Mouse (Mus musculus) right cerebral cortex, adult 2 months (tissue): ENCODE results near the gene Espnl.

Experiments used
- DNase-seq, 2 experiments: peaks; one replicate each; pipeline ENCODE4 v3.0.0; 2021 to 2022; ENCODE audit warnings: low spot score in 2 of 2

The Espnl gene

GRCm38 (mm10) chr1:91321760-91322438 lies at the start of gene Espnl:
Espnl (plus strand) TSS chr1:91322075.
- no peak for DNase-seq

GRCm38 (mm10) chr1:91272260-91272659 lies 49.6 kb upstream of the Espnl start:
- DNase-seq: no peak

GRCm38 (mm10) chr1:91276581-91276980 lies 45.3 kb upstream of the Espnl start:
- no peak for DNase-seq

- DNase-seq: no peak
These were observed 44.4 kb upstream of the Espnl start for GRCm38 (mm10) chr1:91277480-91277879.

GRCm38 (mm10) chr1:91278410-91279119 lies 43.3 kb upstream of the Espnl start:
- no peak for DNase-seq

- DNase-seq: no peak
These were observed 42.7 kb upstream of the Espnl start for GRCm38 (mm10) chr1:91279126-91279525.

- no peak for DNase-seq
These were observed 39.3 kb upstream of the Espnl start for GRCm38 (mm10) chr1:91282582-91282981.

GRCm38 (mm10) chr1:91289375-91289774 lies 32.5 kb upstream of the Espnl start:
- DNase-seq: no peak

- DNase-seq: no peak
These were observed 29.6 kb upstream of the Espnl start for GRCm38 (mm10) chr1:91292101-91292825.

- DNase-seq: no peak
These were observed 26.3 kb upstream of the Espnl start for GRCm38 (mm10) chr1:91295544-91295943.

GRCm38 (mm10) chr1:91297799-91298744 lies 23.8 kb upstream of the Espnl start, which contains the start of gene Scly:
Scly (plus strand) TSS chr1:91298338.
- peak; percentile 96 to 97 for DNase-seq

- no peak for DNase-seq
These were observed 22.7 kb upstream of the Espnl start for GRCm38 (mm10) chr1:91299026-91299706.

- DNase-seq: no peak
These were observed 22.0 kb upstream of the Espnl start for GRCm38 (mm10) chr1:91299707-91300426.

GRCm38 (mm10) chr1:91301206-91301920 lies 20.5 kb upstream of the Espnl start:
- DNase-seq: no peak

- DNase-seq: no peak
These were observed 19.9 kb upstream of the Espnl start for GRCm38 (mm10) chr1:91302021-91302420.

- DNase-seq: no peak
These were observed 17.3 kb upstream of the Espnl start for GRCm38 (mm10) chr1:91304621-91305020.

- DNase-seq: no peak
These were observed 12.3 kb upstream of the Espnl start for GRCm38 (mm10) chr1:91309366-91310085.

- no peak for DNase-seq
These were observed 9.6 kb upstream of the Espnl start for GRCm38 (mm10) chr1:91312273-91312672.

- no peak for DNase-seq
These were observed 8.6 kb upstream of the Espnl start for GRCm38 (mm10) chr1:91313251-91313650.
